Mouse (Mus musculus): ENCODE measurements around the gene Ncl. TPM values are rescaled to one million over a fixed set of nuclear protein-coding genes. Genes with fewer than 3 reads are reported as not detected.
A peak's percentile ranks its signal among the peaks of the same experiment; 100 is the strongest.

Ncl gene
- polyA plus RNA-seq, 1 experiment from 2014 or later: 360 TPM

DNA sequence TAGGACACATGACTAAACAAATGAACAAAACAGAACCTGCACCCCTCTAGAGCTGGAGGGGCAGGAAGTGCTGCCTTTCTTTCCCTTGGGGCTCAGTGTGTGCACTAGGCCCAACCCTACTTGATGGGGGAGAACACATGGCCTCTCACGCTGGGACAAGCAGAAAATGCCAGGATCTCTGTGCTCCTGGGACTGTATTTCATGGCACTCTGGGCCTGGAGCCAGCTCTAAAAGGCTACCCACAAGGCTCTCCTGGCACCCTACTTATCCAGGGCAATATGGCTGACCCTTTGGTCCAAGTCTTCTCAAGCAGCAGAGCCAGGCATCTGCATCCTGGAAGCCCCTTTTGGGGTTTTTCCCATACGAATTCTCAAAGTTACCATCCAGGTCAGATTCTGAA, 32.2 kb upstream of the Ncl start:
- H3K9ac ChIP-seq: no peak overlapping the region
- 63% methylated on average over 2 of the region's 2 CpGs for WGBS
- no peak for ATAC-seq (ENCODE audit: low FRiP score, low read depth)
- no peaks in the 10 kb centered on the region for H3K9me3 ChIP-seq
- no peaks in the 10 kb centered on the region for H3K36me3 ChIP-seq
- no peak overlapping the region for H3K4me3 ChIP-seq
- no peak overlapping the region for H3K27ac ChIP-seq
- no peak overlapping the region for H3K4me2 ChIP-seq (replicated peaks)
- no peaks in the 10 kb centered on the region for H3K4me1 ChIP-seq
- no peaks in the 10 kb centered on the region for H3K27me3 ChIP-seq (replicated peaks)

DNA sequence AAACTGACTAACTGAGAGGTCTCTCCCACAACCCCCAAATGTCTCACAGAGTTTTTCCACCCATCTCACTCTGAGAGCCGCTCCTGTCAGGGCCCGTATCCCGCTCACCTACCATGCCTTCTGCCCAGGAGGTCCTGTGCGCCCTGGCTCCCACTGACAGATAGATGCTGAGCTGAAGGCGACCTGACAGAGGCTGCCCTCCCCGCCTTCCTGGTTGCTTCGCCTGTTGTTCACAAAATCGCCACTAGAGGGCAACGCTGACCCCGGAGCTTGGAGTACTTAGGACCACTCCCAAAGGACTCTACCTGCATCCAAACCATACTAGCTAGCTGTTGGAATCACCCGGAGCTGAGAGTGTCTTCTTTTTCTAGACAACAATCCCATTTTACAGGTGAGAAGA, 30.0 kb upstream of the Ncl start:
- no peak overlapping the region for H3K4me2 ChIP-seq (replicated peaks)
- WGBS: 2% methylated on average over 11 of the region's 11 CpGs
- no peak overlapping the region for H3K27ac ChIP-seq
- H3K27me3 ChIP-seq (replicated peaks): no peaks in the 10 kb centered on the region
- H3K4me1 ChIP-seq: no peaks in the 10 kb centered on the region
- H3K36me3 ChIP-seq: no peaks in the 10 kb centered on the region
- H3K9ac ChIP-seq: no peak overlapping the region
- H3K4me3 ChIP-seq: no peak overlapping the region
- H3K9me3 ChIP-seq: no peaks in the 10 kb centered on the region
- peak; percentile 25; the same call in 1 of the 2 replicates for ATAC-seq (ENCODE audit: low FRiP score, low read depth)

DNA sequence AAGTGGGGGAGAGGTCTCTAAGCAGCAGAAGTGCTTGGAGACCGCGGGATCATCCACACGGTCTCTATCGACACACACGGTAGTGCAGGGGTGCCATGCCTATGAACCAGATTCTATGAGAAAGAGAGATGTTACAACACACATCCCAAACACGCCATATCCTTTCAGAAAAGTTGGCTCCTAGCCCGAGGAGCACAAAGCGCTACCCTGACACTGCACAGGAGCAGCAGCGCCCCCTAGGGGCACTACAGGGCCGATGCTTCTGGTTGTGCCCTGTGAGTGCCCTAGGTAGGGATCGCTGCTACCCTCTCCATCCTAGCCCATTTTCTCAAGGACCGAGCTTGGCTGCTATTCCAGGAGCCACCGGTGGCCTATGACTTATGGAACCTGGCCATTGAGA, 21.8 kb upstream of the Ncl start:
- no peaks in the 10 kb centered on the region for H3K9me3 ChIP-seq
- ATAC-seq (ENCODE audit: low FRiP score, low read depth): peak; percentile 61; the same call in 1 of the 2 replicates
- peak overlapping the region; percentile 16; the same call in 1 of the 2 replicates for H3K4me2 ChIP-seq (replicated peaks)
- H3K4me1 ChIP-seq: no peaks in the 10 kb centered on the region
- no peak overlapping the region for H3K9ac ChIP-seq
- H3K36me3 ChIP-seq: no peaks in the 10 kb centered on the region
- no peak overlapping the region for H3K27ac ChIP-seq
- no peaks in the 10 kb centered on the region for H3K27me3 ChIP-seq (replicated peaks)
- no peak overlapping the region for H3K4me3 ChIP-seq
- 32% methylated on average over 13 of the region's 13 CpGs for WGBS

DNA sequence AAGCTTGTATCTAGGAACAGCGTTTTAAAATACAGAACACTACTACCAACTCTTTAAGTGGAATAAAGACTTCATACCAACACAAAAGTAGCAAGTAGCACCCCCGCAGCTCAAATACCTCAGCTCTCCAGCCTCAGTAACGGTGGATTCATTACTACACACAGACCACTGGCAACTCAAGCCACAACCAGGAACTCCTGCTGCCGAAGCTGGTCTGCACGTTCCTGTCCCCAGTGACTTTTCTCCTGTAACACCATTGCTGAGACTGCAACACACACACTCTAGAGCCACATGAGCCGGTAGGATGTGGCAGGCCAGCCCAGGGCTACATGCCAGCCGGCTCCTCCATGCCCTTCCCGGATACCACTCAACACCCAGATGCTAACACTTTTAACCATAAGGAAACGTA, 20.0 kb upstream of the Ncl start:
- no peak for ATAC-seq (ENCODE audit: low FRiP score, low read depth)
- Histone ChIP-seq H3K27ac (no peak overlapping the region), H3K9me3 (no peaks in the 10 kb centered on the region), H3K4me3 (no peak overlapping the region), H3K4me1 (no peaks in the 10 kb centered on the region), H3K9ac (no peak overlapping the region), H3K4me2 (replicated peaks) (no peak overlapping the region), H3K27me3 (replicated peaks) (no peaks in the 10 kb centered on the region), H3K36me3 (no peaks in the 10 kb centered on the region)
- 80% methylated on average over 9 of the region's 9 CpGs for WGBS

DNA sequence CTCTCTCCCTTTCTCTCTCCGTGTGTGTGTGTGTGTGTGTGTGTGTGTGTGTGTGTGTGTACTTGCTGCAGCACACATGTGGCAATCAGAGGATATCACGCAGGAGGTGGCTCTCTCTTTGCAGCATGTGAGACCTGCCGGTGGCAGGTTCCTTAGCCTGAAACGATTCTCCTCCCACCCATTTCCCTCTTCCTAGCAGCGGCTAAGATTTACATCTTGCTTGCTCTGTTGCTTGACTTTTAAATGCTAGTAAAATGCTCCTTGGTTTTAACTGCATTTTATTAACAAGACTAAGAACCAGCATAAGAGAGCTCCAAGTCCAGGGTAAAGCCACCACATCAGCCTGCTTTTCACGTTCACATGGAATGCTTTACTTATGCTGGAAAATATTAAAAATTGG, 19.5 kb upstream of the Ncl start:
- H3K4me1 ChIP-seq: no peaks in the 10 kb centered on the region
- no peak for ATAC-seq (ENCODE audit: low FRiP score, low read depth)
- H3K4me2 ChIP-seq (replicated peaks): no peak overlapping the region
- WGBS: 60% methylated on average over 6 of the region's 6 CpGs
- no peak overlapping the region for H3K9ac ChIP-seq
- no peak overlapping the region for H3K27ac ChIP-seq
- no peak overlapping the region for H3K4me3 ChIP-seq
- no peaks in the 10 kb centered on the region for H3K36me3 ChIP-seq
- H3K9me3 ChIP-seq: no peaks in the 10 kb centered on the region
- H3K27me3 ChIP-seq (replicated peaks): no peaks in the 10 kb centered on the region

DNA sequence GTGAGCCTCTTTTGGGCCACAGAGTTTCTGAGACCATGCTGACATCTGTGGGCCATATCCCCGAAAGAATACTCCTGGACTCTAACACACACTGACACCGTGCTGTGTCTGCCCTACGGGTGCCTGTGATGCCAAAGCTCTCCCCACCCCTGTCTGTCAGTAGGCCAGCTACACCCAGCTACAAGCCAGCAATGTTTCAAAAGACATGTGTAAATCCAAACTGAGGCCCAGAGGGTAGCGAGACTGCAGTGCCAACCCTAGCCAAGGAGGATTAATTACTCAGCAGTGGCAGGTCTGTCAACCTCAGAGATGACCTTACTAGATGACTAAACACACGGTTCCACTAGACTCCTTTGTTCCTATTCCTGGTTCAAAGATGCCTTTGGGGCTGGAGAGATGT, 17.2 kb upstream of the Ncl start:
- ATAC-seq (ENCODE audit: low FRiP score, low read depth): no peak
- no peaks in the 10 kb centered on the region for H3K4me1 ChIP-seq
- no peak overlapping the region for H3K4me2 ChIP-seq (replicated peaks)
- no peak overlapping the region for H3K9ac ChIP-seq
- no peaks in the 10 kb centered on the region for H3K9me3 ChIP-seq
- H3K36me3 ChIP-seq: no peaks in the 10 kb centered on the region
- H3K27ac ChIP-seq: no peak overlapping the region
- H3K4me3 ChIP-seq: no peak overlapping the region
- no peaks in the 10 kb centered on the region for H3K27me3 ChIP-seq (replicated peaks)
- 84% methylated on average over 5 of the region's 5 CpGs for WGBS

DNA sequence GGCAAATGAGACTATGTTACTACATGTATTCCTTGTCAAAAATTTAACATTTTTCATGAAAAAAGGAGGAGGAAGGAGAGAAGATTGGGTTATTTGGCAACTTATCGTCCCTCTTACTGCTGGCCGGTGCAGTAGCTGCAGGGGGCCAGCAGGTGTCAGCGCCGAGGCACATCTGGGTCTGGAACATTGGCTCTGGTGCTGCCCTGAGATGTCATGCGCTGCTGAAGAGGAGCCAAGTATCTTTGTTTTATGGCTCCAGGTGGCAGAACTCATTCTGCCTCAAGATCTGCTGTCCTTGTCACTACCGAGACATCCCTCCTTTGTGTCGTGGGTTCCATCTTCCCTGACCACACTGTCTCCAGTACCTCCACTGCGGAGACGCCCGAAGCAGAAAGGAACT, 12.8 kb upstream of the Ncl start:
- Histone ChIP-seq H3K9me3 (no peaks in the 10 kb centered on the region), H3K4me1 (no peaks in the 10 kb centered on the region), H3K27ac (no peak overlapping the region), H3K9ac (no peak overlapping the region), H3K36me3 (no peaks in the 10 kb centered on the region), H3K4me2 (replicated peaks) (no peak overlapping the region), H3K27me3 (replicated peaks) (no peaks in the 10 kb centered on the region), H3K4me3 (no peak overlapping the region)
- WGBS: 50% methylated on average over 10 of the region's 10 CpGs
- peak; percentile 41; the same call in 1 of the 2 replicates for ATAC-seq (ENCODE audit: low FRiP score, low read depth)

DNA sequence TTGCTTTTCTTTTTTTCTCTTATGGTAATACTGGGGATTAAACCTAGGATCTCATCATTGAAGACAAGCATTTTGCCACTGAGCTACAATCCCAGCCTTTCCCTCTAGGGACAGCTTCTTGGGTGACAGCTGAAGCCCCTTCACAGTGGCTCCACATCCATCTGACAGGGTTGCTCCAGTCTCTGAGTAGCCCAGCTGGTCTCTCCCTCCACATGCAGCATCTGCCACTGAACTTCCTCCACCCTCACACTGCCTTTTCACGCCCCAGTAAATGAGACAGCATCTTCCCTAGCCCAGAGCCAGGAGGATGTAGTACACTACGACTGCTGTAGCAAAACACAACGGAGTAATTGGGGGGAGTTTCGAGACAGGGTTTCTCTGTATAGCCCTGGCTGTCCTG, 8.9 kb upstream of the Ncl start:
- Histone ChIP-seq H3K27me3 (replicated peaks) (no peaks in the 10 kb centered on the region), H3K27ac (no peak overlapping the region), H3K4me1 (no peaks in the 10 kb centered on the region), H3K4me2 (replicated peaks) (no peak overlapping the region), H3K9ac (no peak overlapping the region), H3K36me3 (no peaks in the 10 kb centered on the region), H3K9me3 (no peaks in the 10 kb centered on the region), H3K4me3 (no peak overlapping the region)
- WGBS: 73% methylated on average over 4 of the region's 4 CpGs
- ATAC-seq (ENCODE audit: low FRiP score, low read depth): no peak

DNA sequence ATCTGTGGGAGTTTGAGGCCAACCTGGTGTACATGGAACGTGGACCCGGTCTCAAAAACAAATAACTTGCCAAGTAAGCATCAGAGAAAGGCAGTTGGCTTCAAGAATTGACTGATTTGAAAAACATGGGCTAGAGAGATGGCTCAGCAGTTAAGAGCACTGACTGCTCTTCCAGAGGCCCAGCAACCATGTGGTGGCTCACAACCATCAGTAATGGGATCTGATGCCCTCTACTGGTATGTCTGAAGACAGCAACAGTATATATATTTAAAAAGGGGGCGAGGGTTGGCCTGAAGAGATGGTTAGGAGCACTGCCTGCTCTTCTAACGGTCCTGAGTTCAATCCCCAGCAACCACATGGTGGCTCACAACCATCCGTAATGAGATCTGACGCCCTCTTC, 4.5 kb upstream of the Ncl start:
- Histone ChIP-seq H3K27ac (no peak overlapping the region), H3K9ac (no peak overlapping the region), H3K36me3 (no peaks in the 10 kb centered on the region), H3K4me1 (peaks cover 11% of the 10 kb centered on the region; the same call in 1 of the 2 replicates), H3K4me2 (replicated peaks) (no peak overlapping the region), H3K4me3 (no peak overlapping the region), H3K9me3 (no peaks in the 10 kb centered on the region), H3K27me3 (replicated peaks) (no peaks in the 10 kb centered on the region)
- ATAC-seq (ENCODE audit: low FRiP score, low read depth): no peak
- WGBS: 13% methylated on average over 6 of the region's 6 CpGs

DNA sequence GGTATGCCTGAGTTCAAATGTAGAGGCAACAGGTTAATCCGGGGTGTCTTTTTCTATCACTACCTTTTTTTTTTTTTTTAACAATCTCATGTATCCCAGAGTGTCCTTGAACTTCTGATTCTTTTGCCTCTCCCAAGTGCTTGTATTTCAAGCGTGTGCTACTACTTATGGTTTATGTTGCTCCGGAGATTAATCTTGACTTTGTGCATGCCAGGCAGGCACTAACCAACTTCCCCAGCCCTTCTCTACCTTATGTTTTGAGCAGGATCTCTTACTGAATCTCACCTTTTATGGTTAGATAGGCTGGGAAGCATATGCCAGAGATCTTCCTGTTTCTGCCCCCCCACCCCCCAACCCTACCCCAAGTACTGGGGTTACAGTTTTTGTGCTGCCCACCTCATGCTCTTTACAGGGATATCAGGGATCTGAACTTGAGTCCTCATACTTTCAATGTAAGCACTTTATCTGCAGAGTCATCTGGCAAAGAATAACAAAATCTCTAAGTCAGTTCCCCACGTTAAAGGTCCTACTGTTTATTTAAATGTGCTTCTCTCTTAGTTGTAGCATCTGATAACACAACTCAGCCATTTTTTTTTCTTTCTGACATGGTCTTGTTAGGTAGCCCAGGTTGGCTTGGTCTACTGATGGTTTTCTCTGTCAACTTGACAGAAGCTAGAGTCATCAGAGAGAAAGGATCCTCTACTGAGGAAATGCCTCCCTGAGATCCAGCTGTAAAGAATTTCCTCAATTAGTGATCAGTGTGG, 2.8 kb upstream of the Ncl start:
- Histone ChIP-seq H3K27me3 (replicated peaks) (no peaks in the 10 kb centered on the region), H3K27ac (no peak overlapping the region), H3K36me3 (peaks cover 7% of the 10 kb centered on the region), H3K4me2 (replicated peaks) (no peak overlapping the region), H3K9me3 (no peaks in the 10 kb centered on the region), H3K4me3 (no peak overlapping the region), H3K9ac (no peak overlapping the region), H3K4me1 (peaks cover 18% of the 10 kb centered on the region)
- 93% methylated on average over 4 of the region's 4 CpGs for WGBS
- ATAC-seq (ENCODE audit: low FRiP score, low read depth): no peak

DNA sequence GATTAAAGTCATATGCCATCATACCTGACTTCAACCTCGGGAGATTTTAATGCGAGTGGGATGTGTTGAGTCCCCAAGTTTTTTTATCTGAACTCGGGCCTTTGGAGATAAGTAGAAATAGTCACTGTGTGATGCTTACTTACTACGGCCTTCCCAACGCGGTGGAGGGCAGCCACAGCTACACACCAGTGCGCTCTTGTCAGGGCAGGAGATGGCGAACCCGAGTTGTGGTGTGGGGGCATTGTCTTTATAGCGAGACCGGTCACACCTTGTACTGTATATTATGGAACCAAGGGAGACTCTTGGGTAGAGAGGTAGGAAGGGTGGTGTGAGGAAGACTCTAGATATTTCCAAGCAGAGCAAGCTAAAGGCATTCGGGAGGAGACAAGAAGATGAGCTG, 1.2 kb upstream of the Ncl start:
- ATAC-seq (ENCODE audit: low FRiP score, low read depth): no peak
- Histone ChIP-seq H3K9me3 (no peaks in the 10 kb centered on the region), H3K4me2 (replicated peaks) (peak overlapping the region; percentile 90)

DNA sequence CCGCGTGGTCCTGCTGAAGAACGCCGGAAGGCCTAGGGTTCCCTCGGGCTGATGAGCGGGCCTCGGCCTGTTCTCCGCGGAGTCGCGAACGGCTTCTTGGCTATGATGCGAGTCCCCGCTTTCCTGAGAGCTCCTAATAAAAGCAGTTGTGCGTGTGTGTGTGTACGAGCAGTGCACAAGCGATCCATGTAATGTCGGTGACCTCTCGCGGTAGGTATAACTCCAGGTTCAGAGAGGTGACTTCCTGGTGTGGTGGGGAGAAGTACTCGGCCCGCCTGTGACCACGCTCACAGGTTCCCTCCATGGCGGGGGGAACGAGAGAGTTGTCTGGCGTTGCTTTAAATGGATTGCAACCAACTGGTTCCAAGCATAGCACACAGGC, 589 bp upstream of the Ncl start:
- no peak overlapping the region for H3K27ac ChIP-seq
- WGBS: under 1% methylated on average over 26 of the region's 26 CpGs
- peaks cover 28% of the 10 kb centered on the region for H3K36me3 ChIP-seq
- no peaks in the 10 kb centered on the region for H3K9me3 ChIP-seq
- ATAC-seq (ENCODE audit: low FRiP score, low read depth): peak; percentile 31
- peak overlapping the region; percentile 90 for H3K4me2 ChIP-seq (replicated peaks)
- H3K4me1 ChIP-seq: peaks cover 18% of the 10 kb centered on the region
- H3K9ac ChIP-seq: peak overlapping the region; percentile 78
- H3K4me3 ChIP-seq: peak overlapping the region; percentile 72
- no peaks in the 10 kb centered on the region for H3K27me3 ChIP-seq (replicated peaks)

More for the DNA sequence above, 1.2 kb upstream of the Ncl start:
- no peak overlapping the region for H3K27ac ChIP-seq
- no peaks in the 10 kb centered on the region for H3K27me3 ChIP-seq (replicated peaks)
- 17% methylated on average over 12 of the region's 12 CpGs for WGBS
- peak overlapping the region; percentile 78 for H3K9ac ChIP-seq
- peaks cover 22% of the 10 kb centered on the region for H3K36me3 ChIP-seq
- peaks cover 18% of the 10 kb centered on the region for H3K4me1 ChIP-seq
- peak overlapping the region; percentile 72 for H3K4me3 ChIP-seq

All from neural tube, embryonic 12.5 days (tissue).